Mouse (Mus musculus): Measurements from ENCODE around the gene Nbea. TPM values are rescaled to one million over a fixed set of nuclear protein-coding genes. Genes with fewer than 3 reads are reported as not detected.
"Not testable (repeated sequence)": the region's sequence is repeated elsewhere in the genome, so short reads cannot be mapped to it uniquely, and the experiment has no call there.

Gene Nbea
- polyA plus RNA-seq, 1 experiment from 2014 or later = 54.6 TPM

DNA sequence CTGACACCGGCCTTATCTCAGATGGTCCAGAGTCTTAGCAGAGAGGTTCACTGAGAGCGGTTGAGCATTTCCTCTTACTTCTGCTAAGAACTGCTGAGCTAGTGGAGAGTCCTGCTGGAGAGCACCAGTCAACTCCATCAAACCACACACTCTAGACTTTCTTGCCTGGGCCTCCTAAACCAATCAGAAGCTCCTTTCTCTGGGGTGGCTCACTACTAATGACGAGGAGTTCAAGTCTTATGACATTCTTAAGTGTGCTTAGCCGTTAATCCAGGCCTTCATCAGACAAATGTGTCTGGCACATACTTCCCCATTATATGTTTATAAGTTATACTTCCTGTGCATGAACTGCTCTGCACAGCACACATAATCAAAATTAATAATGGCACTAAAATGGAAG, 556.4 kb downstream of the Nbea start:
- WGBS = 94% methylated on average over 4 of the region's 4 CpGs
- no peak overlapping the region for H3K9ac ChIP-seq (ENCODE audit: low read length)
- H3K9me3 ChIP-seq (replicated peaks; ENCODE audit: control insufficient read depth, low read length) = no peaks in the 10 kb centered on the region
- peaks cover 44% of the 10 kb centered on the region for H3K36me3 ChIP-seq (ENCODE audit: control insufficient read depth, insufficient read depth, low read length)
- no peak overlapping the region for H3K4me2 ChIP-seq (ENCODE audit: low read length)
- DNase-seq (ENCODE audit: low spot score) (no peak), ATAC-seq (no peak)
- no peaks in the 10 kb centered on the region for H3K27me3 ChIP-seq (replicated peaks; ENCODE audit: control insufficient read depth, insufficient read depth, low read length)
- no peaks in the 10 kb centered on the region for H3K4me1 ChIP-seq (ENCODE audit: control insufficient read depth, insufficient read depth, low read length)
- no peak overlapping the region for H3K27ac ChIP-seq (ENCODE audit: low read depth, low read length)
- H3K4me3 ChIP-seq (ENCODE audit: low read depth, low read length) = no peak overlapping the region

DNA sequence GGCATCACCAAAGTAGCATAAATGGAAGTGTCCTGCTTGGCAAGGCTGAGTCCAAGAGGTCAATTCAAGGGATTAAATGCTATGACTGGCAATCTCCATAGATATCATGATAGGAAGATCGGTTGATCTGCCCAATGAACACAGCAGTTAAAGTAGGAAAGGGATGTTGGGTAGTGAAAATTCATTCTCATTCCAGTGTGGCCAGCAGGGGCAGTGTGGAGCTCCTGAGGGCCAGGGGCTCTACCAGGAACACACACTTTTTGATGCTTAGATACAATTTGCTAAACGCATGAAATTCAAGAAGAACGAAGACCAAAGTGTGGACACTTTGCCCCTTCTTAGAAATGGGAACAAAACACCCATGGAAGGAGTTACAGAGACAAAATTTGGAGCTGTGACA, 561.5 kb downstream of the Nbea start:
- not testable (repeated sequence) for H3K9ac ChIP-seq (ENCODE audit: low read length); H3K36me3 ChIP-seq (ENCODE audit: control insufficient read depth, insufficient read depth, low read length); H3K4me3 ChIP-seq (ENCODE audit: low read depth, low read length); ATAC-seq; H3K4me1 ChIP-seq (ENCODE audit: control insufficient read depth, insufficient read depth, low read length); H3K27me3 ChIP-seq (replicated peaks; ENCODE audit: control insufficient read depth, insufficient read depth, low read length); H3K27ac ChIP-seq (ENCODE audit: low read depth, low read length); DNase-seq (ENCODE audit: low spot score); H3K9me3 ChIP-seq (replicated peaks; ENCODE audit: control insufficient read depth, low read length); H3K4me2 ChIP-seq (ENCODE audit: low read length)
- 89% methylated on average over 3 of the region's 3 CpGs for WGBS

DNA sequence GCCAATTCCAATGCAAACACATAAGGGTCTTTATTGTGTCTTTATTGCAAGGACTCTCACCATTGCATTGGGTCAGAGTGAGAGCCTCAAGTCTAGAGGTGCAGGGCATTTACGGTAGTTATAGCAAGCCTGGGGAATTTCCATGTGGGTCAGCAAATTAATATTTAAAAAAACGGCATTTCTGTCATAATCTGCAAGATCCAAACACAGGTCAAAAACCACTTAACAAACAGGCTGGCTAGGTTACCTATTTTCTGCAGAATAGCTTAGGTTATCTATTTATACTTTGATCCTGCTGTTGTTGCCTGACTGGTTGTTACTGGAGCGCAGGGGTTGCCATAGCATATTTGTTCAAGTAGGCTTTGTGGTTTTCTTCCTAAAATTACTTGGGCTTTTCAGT, 565.1 kb downstream of the Nbea start:
- WGBS = 97% methylated on average over 3 of the region's 3 CpGs
- no peaks in the 10 kb centered on the region for H3K27me3 ChIP-seq (replicated peaks; ENCODE audit: control insufficient read depth, insufficient read depth, low read length)

DNA sequence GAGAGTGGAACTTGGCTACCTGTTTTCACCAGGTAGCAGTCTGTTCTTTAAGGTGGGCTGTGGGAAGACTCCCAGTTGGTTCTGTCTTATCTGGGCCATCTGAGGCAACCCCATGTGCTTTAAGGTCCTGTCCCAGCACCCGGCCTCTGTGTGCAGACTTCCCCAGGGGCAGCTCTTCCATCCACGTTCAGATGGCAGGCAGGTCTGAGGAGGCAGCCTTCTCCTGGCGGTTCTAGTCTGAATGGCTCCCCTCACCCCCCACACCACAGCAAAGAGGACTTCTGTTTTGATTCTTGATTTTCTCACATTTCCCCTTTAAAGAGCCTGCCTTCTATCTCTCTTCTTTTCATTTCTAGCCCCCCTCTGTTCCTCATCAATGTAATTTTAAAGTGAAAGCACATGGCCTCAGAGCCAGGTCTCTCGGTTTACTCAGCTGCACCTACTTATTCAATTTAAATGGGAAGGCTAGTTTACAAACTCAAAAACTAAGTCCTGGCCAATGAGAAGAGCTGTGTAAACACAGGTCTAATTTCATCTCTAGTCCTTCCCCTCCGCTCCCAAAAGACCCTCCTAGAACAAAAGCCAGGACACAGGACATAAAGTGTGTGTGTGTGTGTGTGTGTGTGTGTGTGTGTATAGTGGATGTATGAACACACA, 570.9 kb downstream of the Nbea start:
- H3K27me3 ChIP-seq (replicated peaks; ENCODE audit: control insufficient read depth, insufficient read depth, low read length) = no peaks in the 10 kb centered on the region
- H3K9ac ChIP-seq (ENCODE audit: low read length) = no peak overlapping the region
- no peak overlapping the region for H3K4me2 ChIP-seq (ENCODE audit: low read length)
- no peaks in the 10 kb centered on the region for H3K36me3 ChIP-seq (ENCODE audit: control insufficient read depth, insufficient read depth, low read length)
- no peak overlapping the region for H3K27ac ChIP-seq (ENCODE audit: low read depth, low read length)
- H3K4me1 ChIP-seq (ENCODE audit: control insufficient read depth, insufficient read depth, low read length) = no peaks in the 10 kb centered on the region
- H3K4me3 ChIP-seq (ENCODE audit: low read depth, low read length) = no peak overlapping the region
- no peaks in the 10 kb centered on the region for H3K9me3 ChIP-seq (replicated peaks; ENCODE audit: control insufficient read depth, low read length)
- DNase-seq (ENCODE audit: low spot score) = no peak
- 56% methylated on average over 5 of the region's 5 CpGs for WGBS
- ATAC-seq = no peak

More for the DNA sequence above, 565.1 kb downstream of the Nbea start:
- Histone ChIP-seq H3K9ac (ENCODE audit: low read length) (no peak overlapping the region), H3K4me3 (ENCODE audit: low read depth, low read length) (no peak overlapping the region), H3K36me3 (ENCODE audit: control insufficient read depth, insufficient read depth, low read length) (0 out of 2 replicates have a peak, but pooled peaks cover 3% of the 10 kb centered on the region), H3K4me1 (ENCODE audit: control insufficient read depth, insufficient read depth, low read length) (no peaks in the 10 kb centered on the region), H3K4me2 (ENCODE audit: low read length) (no peak overlapping the region), H3K9me3 (replicated peaks; ENCODE audit: control insufficient read depth, low read length) (no peaks in the 10 kb centered on the region), H3K27ac (ENCODE audit: low read depth, low read length) (no peak overlapping the region)
- no peak for ATAC-seq
- DNase-seq (ENCODE audit: low spot score) = no peak

DNA sequence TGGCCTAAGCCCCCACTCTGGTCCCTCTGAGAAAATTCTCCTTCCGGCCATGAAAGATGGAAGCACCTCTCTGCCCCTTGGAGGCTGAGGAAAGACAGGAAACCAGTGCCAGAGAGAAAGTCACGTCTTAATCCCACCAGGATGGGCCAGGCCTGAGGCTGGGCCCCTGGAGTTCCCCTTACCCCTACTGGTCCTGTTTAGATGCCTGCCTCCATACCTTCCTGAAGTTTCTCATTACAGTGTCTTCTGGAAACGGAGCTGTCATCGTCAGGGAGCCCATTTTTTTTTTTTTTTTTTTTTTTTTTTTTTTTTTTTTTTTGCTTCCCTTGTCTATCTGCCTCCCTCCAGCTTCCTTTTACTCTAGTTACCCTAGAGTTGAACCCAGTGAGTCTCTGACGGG, 571.5 kb downstream of the Nbea start:
- Histone ChIP-seq H3K36me3 (ENCODE audit: control insufficient read depth, insufficient read depth, low read length) (no peaks in the 10 kb centered on the region), H3K4me1 (ENCODE audit: control insufficient read depth, insufficient read depth, low read length) (no peaks in the 10 kb centered on the region), H3K4me3 (ENCODE audit: low read depth, low read length) (no peak overlapping the region), H3K9me3 (replicated peaks; ENCODE audit: control insufficient read depth, low read length) (no peaks in the 10 kb centered on the region), H3K27ac (ENCODE audit: low read depth, low read length) (no peak overlapping the region), H3K9ac (ENCODE audit: low read length) (no peak overlapping the region), H3K27me3 (replicated peaks; ENCODE audit: control insufficient read depth, insufficient read depth, low read length) (no peaks in the 10 kb centered on the region), H3K4me2 (ENCODE audit: low read length) (no peak overlapping the region)
- no peak for ATAC-seq
- no peak for DNase-seq (ENCODE audit: low spot score)
- 80% methylated on average over 5 of the region's 5 CpGs for WGBS

DNA sequence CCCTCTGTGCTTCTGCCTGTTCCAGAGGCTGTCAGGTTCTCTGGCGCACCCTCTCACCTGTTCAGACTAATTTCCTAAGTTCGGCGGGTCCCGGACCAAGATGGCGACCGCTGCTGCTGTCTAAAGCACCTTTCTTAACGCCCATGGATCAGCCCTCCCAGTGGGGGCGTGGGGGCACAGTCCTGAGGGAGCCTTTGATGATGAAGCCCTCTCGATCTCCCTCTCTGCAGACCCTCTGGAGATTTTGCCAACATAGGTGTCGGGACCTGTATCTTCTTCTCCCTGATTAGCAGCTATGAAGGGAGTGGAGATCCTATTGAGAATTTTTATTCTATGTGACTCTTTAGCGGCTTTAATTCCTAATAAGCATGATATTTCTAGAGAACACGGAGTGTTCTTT, 573.3 kb downstream of the Nbea start:
- Histone ChIP-seq H3K27ac (ENCODE audit: low read depth, low read length) (no peak overlapping the region), H3K9ac (ENCODE audit: low read length) (no peak overlapping the region), H3K9me3 (replicated peaks; ENCODE audit: control insufficient read depth, low read length) (no peaks in the 10 kb centered on the region), H3K4me3 (ENCODE audit: low read depth, low read length) (no peak overlapping the region), H3K36me3 (ENCODE audit: control insufficient read depth, insufficient read depth, low read length) (no peaks in the 10 kb centered on the region), H3K27me3 (replicated peaks; ENCODE audit: control insufficient read depth, insufficient read depth, low read length) (no peaks in the 10 kb centered on the region), H3K4me2 (ENCODE audit: low read length) (no peak overlapping the region), H3K4me1 (ENCODE audit: control insufficient read depth, insufficient read depth, low read length) (no peaks in the 10 kb centered on the region)
- no peak for ATAC-seq
- 93% methylated on average over 11 of the region's 12 CpGs for WGBS
- no peak for DNase-seq (ENCODE audit: low spot score)

DNA sequence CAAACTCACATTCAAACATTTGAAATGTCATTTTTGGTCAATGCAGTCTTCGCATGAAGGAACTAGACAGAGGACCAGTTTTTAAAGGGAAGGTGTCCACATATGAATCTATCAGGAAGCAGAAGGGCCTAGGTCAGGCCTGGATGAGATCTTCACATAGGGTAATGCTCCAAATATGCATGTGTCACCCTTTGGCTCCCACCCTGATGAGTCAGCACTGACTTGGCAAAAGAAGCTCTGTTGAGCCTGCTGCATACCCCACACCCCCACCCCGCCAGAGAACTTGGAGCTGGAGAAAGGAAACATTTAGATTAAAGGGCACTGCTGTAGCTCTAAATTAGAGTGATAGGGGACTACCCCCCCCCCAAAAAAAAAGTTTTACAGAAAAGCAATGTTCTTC, 583.2 kb downstream of the Nbea start:
- Histone ChIP-seq H3K9ac (ENCODE audit: low read length) (no peak overlapping the region), H3K36me3 (ENCODE audit: control insufficient read depth, insufficient read depth, low read length) (no peaks in the 10 kb centered on the region), H3K27ac (ENCODE audit: low read depth, low read length) (no peak overlapping the region), H3K4me2 (ENCODE audit: low read length) (no peak overlapping the region), H3K4me3 (ENCODE audit: low read depth, low read length) (no peak overlapping the region), H3K9me3 (replicated peaks; ENCODE audit: control insufficient read depth, low read length) (no peaks in the 10 kb centered on the region), H3K4me1 (ENCODE audit: control insufficient read depth, insufficient read depth, low read length) (no peaks in the 10 kb centered on the region), H3K27me3 (replicated peaks; ENCODE audit: control insufficient read depth, insufficient read depth, low read length) (no peaks in the 10 kb centered on the region)
- ATAC-seq (no peak), DNase-seq (ENCODE audit: low spot score) (no peak)
- 88% methylated on average over 2 of the region's 2 CpGs for WGBS

DNA sequence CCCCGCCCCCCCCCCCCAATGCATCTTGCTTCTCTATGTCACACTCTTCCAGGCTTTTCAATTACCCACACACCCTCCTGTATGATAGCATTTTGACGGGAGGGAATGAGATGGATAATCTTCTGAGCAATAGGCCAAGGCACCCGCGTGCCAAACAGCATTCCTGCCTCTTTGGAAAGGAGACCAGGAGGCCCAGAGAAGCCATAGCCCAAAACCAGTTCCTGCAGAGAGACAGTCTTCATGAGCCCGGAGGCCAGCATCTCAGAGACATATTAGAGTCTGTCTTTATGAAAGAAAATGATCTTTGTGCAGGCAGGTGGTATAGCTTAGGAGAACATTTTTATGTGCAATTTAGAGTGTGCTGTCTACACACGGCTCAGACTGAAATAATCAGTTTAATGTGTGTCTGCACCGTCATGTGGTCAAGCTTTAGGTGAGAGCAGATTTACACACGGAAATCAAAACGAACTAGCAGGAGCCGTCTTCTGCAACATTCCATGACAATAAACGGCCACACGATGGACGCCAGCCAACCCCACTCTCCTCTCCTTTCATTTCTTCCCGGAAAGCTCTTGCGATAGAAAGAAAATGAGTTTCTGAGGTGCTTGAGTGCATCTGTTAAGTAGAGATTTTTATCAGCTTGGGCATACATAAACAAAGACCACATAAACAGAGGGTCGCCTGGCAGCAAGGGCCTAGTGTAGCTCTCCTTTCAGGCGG, 584.0 kb downstream of the Nbea start:
- Histone ChIP-seq H3K9me3 (replicated peaks; ENCODE audit: control insufficient read depth, low read length) (no peaks in the 10 kb centered on the region), H3K4me2 (ENCODE audit: low read length) (no peak overlapping the region), H3K9ac (ENCODE audit: low read length) (no peak overlapping the region), H3K4me1 (ENCODE audit: control insufficient read depth, insufficient read depth, low read length) (no peaks in the 10 kb centered on the region), H3K36me3 (ENCODE audit: control insufficient read depth, insufficient read depth, low read length) (no peaks in the 10 kb centered on the region), H3K27me3 (replicated peaks; ENCODE audit: control insufficient read depth, insufficient read depth, low read length) (no peaks in the 10 kb centered on the region), H3K27ac (ENCODE audit: low read depth, low read length) (no peak overlapping the region), H3K4me3 (ENCODE audit: low read depth, low read length) (no peak overlapping the region)
- peak; percentile 24 for DNase-seq (ENCODE audit: low spot score)
- 58% methylated on average over 17 of the region's 17 CpGs for WGBS
- no peak for ATAC-seq

DNA sequence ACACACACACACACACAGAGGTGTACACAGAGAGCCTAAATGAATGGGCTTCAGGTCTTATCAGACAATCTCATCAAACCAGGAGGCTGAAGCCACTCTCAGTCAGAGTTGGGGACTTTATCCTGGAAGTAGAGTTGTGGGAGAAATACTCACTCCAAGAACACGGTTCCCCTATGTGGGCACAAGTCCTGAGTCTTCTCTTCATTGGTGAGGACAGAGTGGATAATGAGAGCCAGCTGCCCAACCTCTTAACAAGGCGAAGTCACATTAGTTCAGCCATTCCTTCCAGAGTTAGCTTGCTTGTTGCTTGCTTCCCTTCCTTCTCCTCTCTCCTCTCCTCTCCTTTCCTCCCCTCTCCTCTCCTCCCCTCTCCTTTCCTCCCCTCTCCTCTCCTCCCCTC, 584.8 kb downstream of the Nbea start:
- no peak overlapping the region for H3K9ac ChIP-seq (ENCODE audit: low read length)

More for the DNA sequence above, 584.8 kb downstream of the Nbea start:
- Histone ChIP-seq H3K4me1 (ENCODE audit: control insufficient read depth, insufficient read depth, low read length) (no peaks in the 10 kb centered on the region), H3K27me3 (replicated peaks; ENCODE audit: control insufficient read depth, insufficient read depth, low read length) (no peaks in the 10 kb centered on the region), H3K36me3 (ENCODE audit: control insufficient read depth, insufficient read depth, low read length) (no peaks in the 10 kb centered on the region), H3K9me3 (replicated peaks; ENCODE audit: control insufficient read depth, low read length) (no peaks in the 10 kb centered on the region), H3K4me2 (ENCODE audit: low read length) (no peak overlapping the region), H3K4me3 (ENCODE audit: low read depth, low read length) (no peak overlapping the region), H3K27ac (ENCODE audit: low read depth, low read length) (no peak overlapping the region)
- 88% methylated on average over 2 of the region's 2 CpGs for WGBS
- ATAC-seq = no peak
- DNase-seq (ENCODE audit: low spot score) = no peak
